Mouse (Mus musculus): ENCODE results near the gene Kcnk3.
A peak's percentile ranks its signal among the peaks of the same experiment; 100 is the strongest.

Gene Kcnk3

DNA sequence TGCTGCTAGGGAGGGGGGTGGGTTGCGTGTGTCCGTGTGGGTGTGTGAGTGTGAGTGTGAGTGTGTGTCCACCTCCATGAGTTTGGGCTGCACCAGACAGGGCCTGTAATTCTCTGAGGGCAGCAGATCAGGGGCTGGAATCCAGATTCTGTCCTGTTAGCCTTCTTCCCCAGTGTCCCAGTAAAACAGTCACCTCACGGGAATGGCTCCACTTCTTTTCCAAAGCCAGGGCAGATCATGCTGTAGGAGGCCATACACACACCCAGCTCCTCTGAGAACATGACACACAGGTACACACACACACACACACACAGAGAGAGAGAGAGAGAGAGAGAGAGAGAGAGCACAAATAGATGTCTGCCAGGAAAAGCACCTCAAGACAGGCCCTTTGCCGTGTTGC is 1.1 kb downstream of the Kcnk3 start:
- DNase-seq, result no peak

- no peak for DNase-seq
These were observed 1.6 kb downstream of the Kcnk3 start for GRCm38 (mm10) chr5:30589546-30589945.

DNA sequence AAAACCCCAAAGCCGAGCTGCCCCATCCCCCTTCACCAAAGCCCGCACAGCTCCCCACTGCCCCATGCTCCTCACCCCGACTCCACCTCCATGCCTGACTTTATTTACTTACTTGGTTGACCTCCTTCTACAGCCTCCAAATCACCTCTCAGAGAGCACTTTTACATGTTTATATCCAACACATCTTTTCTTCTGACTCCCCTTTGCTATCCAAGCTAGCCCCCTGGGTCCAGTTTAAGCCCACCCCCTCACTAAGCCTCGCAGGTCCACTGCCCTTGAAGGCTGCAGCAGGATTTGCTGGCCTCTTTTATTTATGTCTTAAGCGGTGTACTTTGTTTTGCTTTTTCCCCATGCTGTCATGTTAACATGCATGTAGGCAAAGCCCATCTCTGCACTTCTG is 2.3 kb downstream of the Kcnk3 start:
- no peak for DNase-seq

DNA sequence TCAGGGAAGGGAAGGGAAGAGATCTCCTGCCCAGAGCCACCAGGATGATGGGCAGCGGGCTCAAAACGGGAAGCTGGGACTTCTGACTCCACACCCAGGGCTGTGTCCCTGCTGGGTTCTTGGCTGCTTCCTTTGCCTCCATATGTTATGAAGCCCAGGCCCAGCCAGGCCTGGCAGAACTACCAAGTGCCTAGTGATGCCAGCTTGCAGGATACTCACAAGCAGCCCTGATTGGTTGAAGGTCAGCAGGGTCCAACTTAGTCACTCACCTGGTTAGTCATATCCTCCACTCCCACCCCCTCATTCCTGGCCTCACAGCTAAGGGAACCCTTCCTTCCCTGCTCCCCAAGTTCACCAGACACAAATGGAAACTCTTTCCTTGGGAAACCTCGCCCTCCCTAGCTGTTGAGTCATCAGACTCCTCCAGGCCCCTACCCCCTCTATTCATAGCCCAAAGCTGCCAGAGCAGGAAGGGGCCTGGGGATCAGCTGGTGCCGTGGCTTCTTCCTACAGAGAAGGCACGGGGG is 3.3 kb downstream of the Kcnk3 start:
- no peak for DNase-seq

DNA sequence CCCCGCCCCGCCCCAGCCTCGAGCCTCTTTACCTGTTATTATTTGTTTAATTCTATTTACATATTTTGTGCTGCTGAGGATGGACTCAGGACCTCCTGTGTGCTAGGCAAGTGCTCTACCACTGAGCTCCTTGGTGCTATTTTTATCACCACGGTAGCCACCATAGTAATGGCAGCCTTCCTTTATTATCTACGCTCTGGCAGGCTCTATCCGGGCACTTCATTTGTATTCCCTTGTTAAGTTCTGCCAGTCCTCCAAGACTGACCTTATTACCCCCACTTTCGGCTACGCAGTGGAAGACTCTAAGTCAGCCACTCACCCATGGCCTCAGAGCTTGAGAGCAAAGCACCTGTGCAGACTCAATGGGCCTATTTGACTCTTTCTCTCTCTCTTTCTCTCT is 3.8 kb downstream of the Kcnk3 start:
- DNase-seq, result no peak

DNA sequence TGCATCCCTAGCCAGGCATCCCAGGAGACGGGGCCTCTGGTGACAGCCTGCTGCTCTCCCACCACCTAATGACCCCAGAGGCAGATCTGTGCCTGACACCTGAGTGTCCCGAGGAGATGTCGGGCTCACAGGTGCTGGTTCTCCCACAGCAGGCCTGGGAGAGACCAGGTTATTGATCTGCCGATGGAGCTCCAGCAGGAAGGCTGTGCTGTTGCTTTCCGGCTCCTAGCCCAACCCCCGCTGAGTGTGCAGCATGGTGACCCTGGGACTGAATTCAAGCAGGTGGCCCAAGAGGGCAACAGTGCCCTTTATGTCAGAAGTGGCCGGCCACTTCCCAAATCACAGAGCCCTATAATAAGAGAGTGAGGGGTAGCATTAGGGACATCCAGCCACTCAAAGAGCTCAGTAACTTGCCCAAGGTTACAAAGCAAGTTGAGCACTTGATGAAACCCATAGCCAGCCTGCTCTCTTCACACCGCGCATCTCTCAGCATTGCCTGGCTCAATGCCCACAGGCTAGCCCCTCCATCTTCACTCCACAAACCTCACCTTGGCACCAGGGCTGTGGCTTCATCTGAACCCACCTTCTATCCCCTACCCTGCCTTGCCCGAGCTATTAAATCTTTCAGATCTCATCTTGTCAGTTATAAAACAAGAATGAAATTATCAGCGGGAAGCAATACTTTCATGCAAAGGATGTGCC is 4.5 kb downstream of the Kcnk3 start:
- DNase-seq, result no peak

GRCm38 (mm10) chr5:30593360-30593759 is 5.4 kb downstream of the Kcnk3 start:
- DNase-seq, result no peak

GRCm38 (mm10) chr5:30593811-30594504 is 6.0 kb downstream of the Kcnk3 start:
- DNase-seq, result peak in 1 of 2 experiments; percentile 22

DNA sequence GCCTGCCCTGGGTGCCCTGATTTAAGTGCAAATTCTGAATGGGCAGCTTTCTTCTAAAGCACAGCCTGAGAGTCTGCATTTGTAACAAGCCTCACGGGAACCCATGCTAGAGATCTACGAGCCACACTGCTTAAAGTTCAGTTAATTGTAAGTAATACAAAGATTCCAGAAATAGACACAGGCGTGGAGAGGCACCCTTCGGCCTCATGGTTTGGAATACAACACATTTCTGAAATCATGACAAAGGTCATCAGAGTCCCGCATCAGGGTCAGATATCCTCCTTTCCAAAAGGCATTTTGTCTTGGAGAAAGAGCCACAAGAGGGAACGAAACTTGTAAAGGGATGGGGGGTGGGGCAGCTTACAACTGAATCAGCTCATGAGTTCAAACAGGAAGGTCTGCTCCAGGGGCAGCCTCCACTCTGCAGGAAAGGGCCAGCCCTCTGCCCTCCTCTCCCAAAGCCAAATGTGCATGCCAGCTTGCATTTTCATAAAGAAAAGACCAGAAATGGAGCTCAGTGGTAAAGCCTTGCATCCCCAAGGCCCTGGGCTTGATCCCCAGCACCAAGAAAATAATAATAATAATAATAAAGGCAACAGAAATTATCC is 7.1 kb downstream of the Kcnk3 start:
- no peak for DNase-seq

DNA sequence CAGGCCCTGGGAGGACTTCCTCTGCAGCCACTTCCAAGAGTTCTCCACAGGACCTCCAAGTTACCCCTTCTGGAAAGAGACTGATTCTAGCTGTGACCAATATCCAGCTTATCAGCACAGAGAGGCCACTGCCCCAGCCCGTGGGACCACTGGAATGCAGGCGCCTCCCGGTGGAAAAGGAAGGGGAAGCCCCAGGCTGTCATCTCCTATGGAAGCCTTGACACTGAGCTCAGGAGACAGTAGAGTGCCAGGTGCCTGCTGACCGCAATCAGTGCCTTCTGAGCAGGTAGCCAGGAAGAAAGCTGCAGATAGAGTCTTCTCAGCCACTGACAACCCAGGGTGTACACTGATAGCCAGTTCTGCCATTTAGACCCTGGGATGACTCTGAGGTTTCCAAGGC is 13.4 kb downstream of the Kcnk3 start:
- no peak for DNase-seq

- no peak for DNase-seq
These were observed 15.3 kb downstream of the Kcnk3 start for GRCm38 (mm10) chr5:30603255-30603654.

DNA sequence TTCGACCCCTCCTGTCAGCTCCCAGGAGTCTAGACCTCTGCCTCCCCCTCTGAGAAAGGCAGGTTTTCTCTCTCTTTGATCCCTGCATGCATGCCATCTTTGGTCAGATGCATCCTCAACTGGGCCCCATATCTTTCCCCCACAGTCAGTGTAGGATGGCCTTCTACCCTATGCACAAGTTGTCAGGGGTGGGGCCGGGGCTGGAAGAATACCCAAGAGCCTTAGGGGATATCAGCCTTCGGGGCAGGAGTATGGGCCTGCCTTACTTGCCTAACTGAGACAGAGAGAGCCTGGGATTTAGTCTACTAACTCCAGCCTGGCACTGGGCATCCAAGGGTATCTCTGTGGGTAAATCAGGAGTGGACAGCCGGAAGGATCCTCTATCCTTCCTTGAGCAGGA is 16.0 kb downstream of the Kcnk3 start:
- no peak for DNase-seq

GRCm38 (mm10) chr5:30604769-30605188 is 16.8 kb downstream of the Kcnk3 start:
- no peak for DNase-seq

- DNase-seq, result no peak
These were observed 17.7 kb downstream of the Kcnk3 start for GRCm38 (mm10) chr5:30605649-30606048.

DNA sequence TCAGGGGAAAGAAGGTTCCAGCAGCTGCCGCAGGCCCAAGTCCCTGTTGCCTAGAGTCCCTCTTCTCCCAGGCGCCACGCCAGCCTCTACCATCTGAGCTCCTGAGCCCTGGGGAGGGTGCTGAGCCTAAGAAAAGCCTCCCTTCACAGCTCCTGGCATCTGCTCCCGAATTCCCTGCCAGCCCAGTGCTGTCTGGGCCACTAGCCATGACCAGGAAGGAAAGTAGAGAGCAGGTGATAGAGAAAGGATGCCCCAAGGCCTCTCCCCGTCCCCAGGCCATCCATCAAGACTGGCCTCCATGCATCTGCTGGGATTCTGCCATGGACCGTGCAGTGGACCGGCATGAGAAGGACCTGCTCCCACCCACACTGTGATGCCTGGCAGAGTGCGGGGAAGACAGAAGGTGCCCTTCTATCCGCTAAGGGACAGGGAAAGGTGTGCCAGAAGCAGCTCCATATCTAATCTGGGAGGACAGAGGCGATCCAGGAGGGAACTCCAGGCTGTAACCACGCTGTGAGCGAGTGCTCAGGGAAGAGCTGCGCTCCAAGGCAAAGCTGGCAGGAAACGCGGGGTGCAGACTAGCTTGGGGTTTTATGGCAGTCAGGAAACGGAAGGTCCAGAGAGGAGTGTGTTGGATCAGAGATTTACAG is 18.6 kb downstream of the Kcnk3 start:
- no peak for DNase-seq

DNA sequence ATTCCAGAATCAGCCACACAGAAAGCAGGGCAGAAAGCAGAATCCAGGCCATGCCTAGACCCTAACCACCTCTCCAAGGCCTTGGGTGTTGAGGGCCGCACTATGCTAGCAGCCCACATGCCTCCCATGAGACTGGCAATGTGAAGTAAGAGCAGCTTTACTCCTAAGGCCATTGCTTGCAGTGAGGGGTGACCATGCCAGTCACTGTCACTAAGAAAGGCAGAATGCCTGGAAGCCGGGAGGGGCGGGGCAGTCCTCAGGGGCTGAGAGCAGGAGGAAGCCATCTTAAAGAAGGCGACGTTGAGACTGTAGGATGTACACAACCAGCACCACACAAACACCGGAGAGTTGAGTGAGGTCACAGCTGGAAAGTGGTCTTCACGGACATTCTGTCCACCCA is 21.1 kb downstream of the Kcnk3 start:
- no peak for DNase-seq

GRCm38 (mm10) chr5:30609918-30610645 is 22.1 kb downstream of the Kcnk3 start:
- DNase-seq, result no peak

GRCm38 (mm10) chr5:30611091-30611490 is 23.1 kb downstream of the Kcnk3 start:
- no peak for DNase-seq

GRCm38 (mm10) chr5:30611689-30612088 is 23.7 kb downstream of the Kcnk3 start:
- no peak for DNase-seq

- no peak for DNase-seq
These were observed 24.6 kb downstream of the Kcnk3 start for GRCm38 (mm10) chr5:30612575-30612974.

DNA sequence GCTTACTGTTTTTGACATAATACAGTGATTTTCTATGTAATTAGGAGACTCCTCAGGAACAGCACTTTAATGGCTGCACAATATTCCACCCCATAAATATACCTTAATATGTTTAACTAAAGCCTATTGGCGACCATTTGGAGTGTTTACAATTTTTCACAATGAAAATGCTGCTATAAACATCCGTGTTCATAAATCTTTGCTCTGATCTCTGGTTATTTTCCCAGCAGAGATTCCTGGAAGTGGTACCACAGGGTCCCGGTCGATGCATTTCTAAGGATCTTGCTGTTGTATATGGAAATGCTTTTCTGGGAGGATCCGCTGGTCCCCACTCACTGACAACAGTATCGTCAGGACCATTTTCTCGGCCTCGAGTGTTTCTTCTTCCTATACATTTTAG is 25.3 kb downstream of the Kcnk3 start:
- no peak for DNase-seq

GRCm38 (mm10) chr5:30614221-30614620 is 26.3 kb downstream of the Kcnk3 start:
- peak in 1 of 2 experiments; percentile 50 for DNase-seq

DNA sequence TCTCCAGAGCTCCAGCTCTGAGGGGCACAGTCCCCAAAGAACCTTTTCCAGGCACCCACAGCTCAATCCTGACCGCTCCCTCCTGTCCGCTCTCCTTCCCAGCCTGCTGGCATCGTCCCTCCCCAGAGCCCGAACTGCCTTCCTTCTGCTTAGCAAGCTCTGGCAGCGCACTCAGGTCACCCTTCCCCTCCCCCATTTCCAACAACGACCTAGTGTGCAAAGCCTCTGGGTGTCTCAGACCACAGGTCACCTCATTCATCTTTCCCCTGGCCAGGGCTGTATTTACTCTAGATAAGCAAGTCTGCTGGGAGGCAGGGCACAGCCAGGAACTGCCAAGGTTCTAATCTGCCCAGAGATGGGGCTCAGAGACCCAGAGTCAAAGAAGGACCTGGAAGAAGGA is 27.4 kb downstream of the Kcnk3 start:
- peak; percentile 35 to 38 for DNase-seq
